Mouse (Mus musculus) adrenal gland (tissue): ENCODE data around the gene Nacc2.

Experiments
- intact Hi-C: fragments of 180-260 bp; cut with DNase I; formaldehyde crosslinking; loops from one replicate; pipeline ENCODE4 v1.15.1; 2025

Nacc2 gene

DNA sequence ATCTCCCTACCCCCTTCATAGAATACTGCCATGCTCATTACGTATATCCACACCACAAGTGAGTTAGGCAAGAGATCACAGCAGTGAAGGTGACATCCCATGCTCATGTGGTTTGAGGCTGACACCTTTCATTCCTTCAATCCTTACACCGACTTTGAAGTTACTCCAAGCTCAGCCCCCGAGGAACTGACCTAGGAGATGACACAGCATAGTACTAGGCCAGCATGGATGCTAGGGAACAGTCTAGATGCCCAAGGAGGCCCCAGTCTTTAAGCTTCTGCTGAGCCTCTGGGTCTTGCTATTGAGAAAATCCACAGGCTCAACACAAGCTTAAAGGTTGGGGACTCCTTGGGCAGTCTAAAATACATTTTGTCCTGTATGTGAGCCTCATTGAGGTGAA is 103.1 kb downstream of the Nacc2 start:
- intact Hi-C loops, result loop anchor here (5.0 kb wide), 1 partner anchor 38 kb away; the partner anchor contains the start of gene Camsap1

DNA sequence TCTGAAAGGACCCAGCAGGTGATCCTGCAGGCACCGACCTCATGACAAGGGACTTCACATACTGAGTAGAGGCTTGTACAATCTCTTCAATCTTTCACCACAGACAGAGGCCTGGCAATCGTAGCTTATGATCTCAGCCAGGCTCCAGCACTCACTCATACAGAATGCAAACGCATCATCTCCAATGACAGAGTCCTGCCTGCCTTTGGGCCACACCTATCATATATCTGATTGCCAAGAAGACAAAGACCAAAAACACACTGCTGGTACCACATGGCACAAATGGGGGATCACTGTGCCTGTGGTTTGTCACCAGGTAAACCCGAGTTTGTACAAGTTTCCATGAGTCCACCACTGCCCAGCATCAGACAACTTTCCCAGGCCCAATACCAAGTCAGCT is 105.7 kb downstream of the Nacc2 start:
- intact Hi-C loops, result no loop called here

DNA sequence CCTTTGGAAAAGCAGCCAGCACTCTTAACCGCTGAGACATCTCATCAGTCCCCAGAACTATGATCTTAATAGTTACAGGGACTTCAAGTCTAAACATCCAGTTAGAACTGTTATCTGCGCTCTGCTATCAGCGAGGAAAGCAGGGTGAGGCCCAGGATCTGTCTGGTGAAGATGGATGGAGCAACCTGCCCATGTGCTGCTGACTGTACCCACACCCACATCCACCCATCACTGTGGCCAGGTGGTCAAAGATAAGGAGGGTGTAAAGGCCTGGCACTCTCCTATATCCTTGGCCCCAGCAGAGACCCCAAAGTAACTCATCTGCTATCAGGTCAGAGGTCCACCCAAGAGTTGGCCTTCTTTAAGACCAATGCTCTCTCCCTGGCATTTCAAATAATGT is 109.3 kb downstream of the Nacc2 start:
- intact Hi-C loops, result no loop called here

DNA sequence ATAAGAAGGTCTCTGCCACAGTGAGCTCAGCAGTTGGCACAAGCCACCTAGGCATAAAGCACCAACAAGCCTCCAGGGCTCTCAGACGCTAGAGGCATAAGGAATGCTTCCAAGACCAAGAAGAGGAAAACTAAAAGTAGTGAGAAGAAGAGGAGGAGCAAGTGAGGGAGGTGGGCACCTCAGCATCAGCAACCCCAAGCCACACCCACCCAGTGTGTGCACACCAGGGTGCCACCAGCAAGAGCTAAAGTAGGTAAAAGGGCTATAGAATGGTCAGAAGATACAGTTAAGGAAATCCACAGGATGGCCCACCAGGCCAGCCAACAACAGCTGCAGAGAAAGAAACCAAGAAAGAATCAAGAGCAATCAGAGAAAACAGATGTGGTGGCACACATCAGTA is 111.6 kb downstream of the Nacc2 start:
- intact Hi-C loops, result no loop called here
